Mouse (Mus musculus) heart, postnatal 4 days (tissue): Measurements from ENCODE around the gene Gm19668. TPM values are rescaled to one million over a fixed set of nuclear protein-coding genes. Genes with fewer than 3 reads are reported as not detected.
"Not testable (repeated sequence)": the region's sequence is repeated elsewhere in the genome, so short reads cannot be mapped to it uniquely, and the experiment has no call there.

Experiments
- DNase-seq: peaks from one replicate; pipeline ENCODE4 v3.0.0; 2021
- total RNA-seq, 2 experiments: library from RNA; stranded (reverse); gene quantifications; 2 replicates each; pipeline ENCODE4 v1.2.3; 2021

Gene Gm19668
- total RNA-seq, 2 experiments from 2014 or later, result not detected

GRCm38 (mm10) chr10:77769727-77770126, 29.2 kb downstream of the Gm19668 start:
- DNase-seq, result no peak

- DNase-seq, result not testable (repeated sequence)
Measured at GRCm38 (mm10) chr10:77759582-77759981, 39.4 kb downstream of the Gm19668 start, which contains the start of gene Gm3233. Gene Gm3233, minus strand, starts transcription at chr10:77759682.

GRCm38 (mm10) chr10:77753448-77753847, 45.5 kb downstream of the Gm19668 start:
- no peak for DNase-seq

GRCm38 (mm10) chr10:77752312-77752711, 46.6 kb downstream of the Gm19668 start:
- DNase-seq, result not testable (repeated sequence)

- DNase-seq, result not testable (repeated sequence)
Measured at GRCm38 (mm10) chr10:77751254-77751653, 47.7 kb downstream of the Gm19668 start, which contains the start of gene Gm9736. Gene Gm9736, minus strand, starts transcription at chr10:77751354.

- DNase-seq, result not testable (repeated sequence)
Measured at GRCm38 (mm10) chr10:77750686-77751085, 48.2 kb downstream of the Gm19668 start.

Other genes with a start within 250 kb of the Gm19668 start
- gene Pttg1ip, start 217.4 kb downstream of the Gm19668 start, total RNA-seq, result 100 to 1,000 TPM; 113 to 119 TPM
- 10 to 100 TPM; 90.9 to 97.9 TPM for gene Sumo3, start 193.0 kb downstream of the Gm19668 start, total RNA-seq
- gene Gm49325, start 192.9 kb downstream of the Gm19668 start, total RNA-seq, result 10 to 100 TPM; 15.9 to 20.8 TPM
- 10 to 100 TPM; 56.1 to 63.8 TPM for gene Ube2g2, start 176.9 kb downstream of the Gm19668 start, total RNA-seq
- not detected for gene Tspear, start 112.6 kb downstream of the Gm19668 start, total RNA-seq
- not detected for gene Gm19402, start 108.4 kb downstream of the Gm19668 start, total RNA-seq
- gene Gm9508, start 101.9 kb downstream of the Gm19668 start, total RNA-seq, result not detected
- gene Gm10272, start 92.5 kb downstream of the Gm19668 start, total RNA-seq, result not detected
- gene Gm10024, start 87.7 kb downstream of the Gm19668 start, total RNA-seq, result not detected
- not detected for gene Gm10142, start 83.3 kb downstream of the Gm19668 start, total RNA-seq
- not detected for gene Krtap12-1, start 78.5 kb downstream of the Gm19668 start, total RNA-seq
- not detected for gene Gm10100, start 72.6 kb downstream of the Gm19668 start, total RNA-seq
- not detected for gene Gm18596, start 56.5 kb downstream of the Gm19668 start, total RNA-seq
- not detected for gene Gm9736, start 47.8 kb downstream of the Gm19668 start, total RNA-seq
- not detected for gene Gm3233, start 39.5 kb downstream of the Gm19668 start, total RNA-seq
- not detected for gene Gm3238, start 27.8 kb downstream of the Gm19668 start, total RNA-seq
- gene Gm7138, start 22.2 kb downstream of the Gm19668 start, total RNA-seq, result not detected
- gene Gm3250, start 16.6 kb downstream of the Gm19668 start, total RNA-seq, result not detected
- gene Gm7137, start 10.9 kb downstream of the Gm19668 start, total RNA-seq, result not detected
- gene Gm9639, start 4.1 kb downstream of the Gm19668 start, total RNA-seq, result not detected
- not detected for gene Gm9507, start 12.7 kb upstream of the Gm19668 start, total RNA-seq
- not detected for gene Gm2696, start 15.5 kb upstream of the Gm19668 start, total RNA-seq
- gene Krtap10-4, start 28.0 kb upstream of the Gm19668 start, total RNA-seq, result not detected
- not detected for gene Krtap10-10, start 36.8 kb upstream of the Gm19668 start, total RNA-seq
- gene Gm36176, start 47.7 kb upstream of the Gm19668 start, total RNA-seq, result not detected
- not detected for gene Gm10318, start 53.7 kb upstream of the Gm19668 start, total RNA-seq
- not detected for gene Gm3285, start 62.8 kb upstream of the Gm19668 start, total RNA-seq
- 1 to 10 TPM; 1.6 to 1.8 TPM for gene Lrrc3, start 103.4 kb upstream of the Gm19668 start, total RNA-seq
- gene Trpm2, start 171.4 kb upstream of the Gm19668 start, total RNA-seq, result 1 to 10 TPM in 1 of 2 experiments, under 1 TPM in 1; 0.33 to 1.0 TPM
- gene 1810043G02Rik, start 179.4 kb upstream of the Gm19668 start, total RNA-seq, result 10 to 100 TPM; 10.5 to 12.6 TPM
- gene Pfkl, start 210.9 kb upstream of the Gm19668 start, total RNA-seq, result 100 to 1,000 TPM; 118 to 133 TPM
- not detected for gene Dnmt3l, start 242.8 kb upstream of the Gm19668 start, total RNA-seq
- not detected for gene Aire, start 244.5 kb upstream of the Gm19668 start, total RNA-seq